Mouse (Mus musculus) left cerebral cortex, adult 6 months (tissue): ENCODE data around the gene Mrps12. TPM values are rescaled to one million over a fixed set of nuclear protein-coding genes. Genes with fewer than 3 reads are reported as not detected.

Experiments used
- long read RNA-seq, 2 experiments: library from polyadenylated mRNA; unstranded; transcript quantifications; one replicate each; pipeline ENCODE4 v2.0.0; 2019 to 2020
- polyA plus RNA-seq: library from polyadenylated mRNA; unstranded; fragments of <200 nt; fragmentation: Nextera tagmentation; gene quantifications from 2 replicates; pipeline ENCODE4 v1.2.3, GENCODE M21; 2021

The Mrps12 gene
- polyA plus RNA-seq: 233 and 280 TPM in 2 replicates
- long read RNA-seq, experiment 1, transcript Mrps12-204 (2 exons, 883 nt): major isoform, 23 of 38 reads
- long read RNA-seq, experiment 1, transcript Mrps12-201 (3 exons, 722 nt): minor isoform, 14 of 38 reads
- long read RNA-seq, experiment 1, partial matches to known transcripts: 0 of 38 reads
- long read RNA-seq, experiment 1, other reads (novel, unspliced or antisense): 1 of 38 reads
- long read RNA-seq, experiment 2, transcript Mrps12-201 (3 exons, 722 nt): major isoform, 112 of 196 reads
- long read RNA-seq, experiment 2, transcript Mrps12-204 (2 exons, 883 nt): minor isoform, 76 of 196 reads
- long read RNA-seq, experiment 2, partial matches to known transcripts: 5 of 196 reads
- long read RNA-seq, experiment 2, other reads (novel, unspliced or antisense): 3 of 196 reads

GRCm38 (mm10) chr7:28741709-28742438, at the start of gene Mrps12, which contains the start of gene Sars2:
Gene Mrps12, minus strand, starts transcription at chr7:28741820.
Gene Sars2, plus strand, starts transcription at chr7:28741992.

DNA sequence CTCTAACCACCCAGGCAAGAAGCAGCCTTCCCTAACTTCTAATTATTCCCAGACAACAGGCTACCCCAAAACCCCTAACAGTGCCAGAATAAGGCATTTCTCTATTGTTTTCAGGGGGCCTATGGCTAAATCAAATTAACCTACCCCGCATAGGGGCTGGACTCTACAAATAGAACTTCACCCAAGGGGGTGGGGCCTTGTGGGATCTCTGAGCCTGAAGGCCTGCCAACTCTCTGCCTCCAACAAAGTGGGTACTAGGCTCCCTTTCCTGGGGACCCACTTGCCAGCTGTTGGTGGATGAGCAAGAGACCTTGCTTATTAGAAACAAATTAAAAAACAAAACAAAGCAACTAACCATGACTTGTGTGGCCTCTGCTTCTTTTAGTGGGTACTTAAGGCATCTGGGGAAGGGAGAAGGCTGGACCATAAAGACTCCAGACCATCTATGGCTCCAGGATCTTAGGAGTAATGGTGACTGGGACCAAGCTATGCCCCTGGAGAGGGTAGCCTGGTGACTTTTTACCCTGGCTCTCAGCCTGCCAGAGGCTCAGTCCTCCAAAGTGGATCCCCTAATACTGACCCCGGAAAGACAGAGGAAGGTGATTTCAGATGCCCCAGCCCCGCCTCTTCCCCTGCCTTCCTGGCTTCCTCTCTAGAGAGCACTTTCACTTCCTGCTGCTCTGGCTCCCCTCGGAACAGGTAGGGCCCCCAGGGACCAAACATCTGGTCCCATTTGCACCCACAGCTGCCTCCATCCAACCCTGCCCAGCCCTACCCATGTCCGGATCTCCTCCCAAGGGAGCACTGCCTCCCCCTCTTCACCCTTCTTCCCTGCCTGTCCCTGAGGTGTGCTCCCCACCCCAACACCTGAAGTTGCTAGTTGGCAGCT, 46.9 kb upstream of the Mrps12 start, which contains the start of gene Rinl:
Rinl (plus strand) TSS at position 663 of the 889 bp plus-strand sequence.

GRCm38 (mm10) chr7:28767462-28767965, 25.9 kb upstream of the Mrps12 start, which contains the start of gene Nfkbib:
Gene Nfkbib, minus strand, starts transcription at chr7:28767512.

DNA sequence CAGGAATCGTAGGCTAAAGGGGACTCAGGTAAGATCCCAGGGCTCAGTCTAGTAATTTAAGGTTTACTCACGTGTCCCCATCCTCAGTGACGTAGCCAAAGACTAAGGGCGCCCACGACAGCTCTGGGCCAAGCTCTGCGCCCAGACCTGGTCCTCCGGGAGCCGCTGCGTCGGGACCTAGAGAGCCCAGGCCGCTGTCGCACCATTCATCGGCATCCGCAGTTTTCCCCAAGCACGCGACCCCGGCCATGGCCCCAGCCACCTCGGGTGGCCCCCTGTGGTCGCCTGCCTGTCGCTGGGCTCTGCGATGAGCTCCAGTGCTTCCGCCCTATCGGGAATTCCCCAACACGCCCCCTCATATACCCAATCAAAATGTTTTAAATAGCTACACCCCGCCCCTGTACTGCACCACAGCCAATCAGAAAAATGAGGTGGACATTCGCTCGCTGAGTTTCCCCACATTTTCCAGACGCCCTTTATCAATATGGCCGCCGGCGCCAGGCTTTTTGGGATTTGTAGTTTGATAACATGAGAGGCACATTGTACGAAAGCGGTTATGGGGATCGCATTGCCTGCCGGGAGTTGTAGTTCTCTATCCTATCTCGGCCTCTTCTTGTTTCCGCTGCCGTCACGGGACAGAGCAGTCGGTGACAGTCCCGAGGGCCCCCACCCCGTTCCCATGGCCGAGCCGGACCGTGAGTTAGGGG, 24.7 kb upstream of the Mrps12 start, which contains the start of gene Sirt2:
Sirt2 (plus strand) TSS at position 563 of the 707 bp plus-strand sequence.

GRCm38 (mm10) chr7:28756079-28756478, 14.5 kb upstream of the Mrps12 start, which contains the start of gene Ccer2:
Gene Ccer2, plus strand, starts transcription at chr7:28756174.

DNA sequence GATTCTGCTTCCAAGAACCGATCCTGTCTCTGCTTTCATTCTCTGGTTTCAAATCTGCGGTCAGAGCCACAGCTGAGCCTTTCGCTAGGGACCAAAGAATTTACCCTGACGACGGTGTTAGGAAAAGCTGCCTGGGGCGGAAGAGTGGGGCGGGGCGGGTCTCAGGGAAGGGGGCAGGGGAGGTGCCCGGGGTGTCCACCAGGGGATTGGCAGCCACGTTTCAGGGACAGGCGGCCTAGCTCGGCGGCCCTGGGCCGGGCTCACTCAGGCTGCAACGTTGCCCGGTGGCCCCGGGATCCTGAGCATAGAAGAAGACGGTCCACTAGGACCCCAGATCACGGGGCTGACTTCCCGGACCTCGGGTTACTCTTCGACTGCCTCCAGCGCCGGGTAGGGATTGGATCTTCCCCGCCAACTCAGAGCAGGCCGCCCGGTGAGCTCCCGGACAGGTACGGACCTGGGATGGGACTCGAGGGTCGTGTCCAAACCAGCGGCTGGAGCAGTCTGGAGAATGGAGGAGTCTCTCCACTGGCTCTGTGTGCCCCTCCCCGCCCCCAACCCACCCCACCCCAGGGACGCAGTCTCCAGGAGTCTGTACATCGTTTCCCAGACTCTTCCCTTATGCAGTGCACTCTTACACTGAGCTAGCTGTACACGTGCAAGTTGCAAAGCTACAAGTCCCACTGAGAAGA, 24.9 kb downstream of the Mrps12 start, which contains the start of gene Fbxo17:
Fbxo17 (plus strand) TSS at position 215 of the 692 bp plus-strand sequence.

GRCm38 (mm10) chr7:28692545-28693320, 48.9 kb downstream of the Mrps12 start, which contains the start of gene Fbxo27:
Gene Fbxo27, plus strand, starts transcription at chr7:28692849.

Other genes with a start within 250 kb of the Mrps12 start
- gene Ifnl2, start 231.4 kb downstream of the Mrps12 start, polyA plus RNA-seq: not detected in 2 replicates
- gene Ifnl3, start 219.0 kb downstream of the Mrps12 start, polyA plus RNA-seq: not detected in 2 replicates
- gene Sycn, start 200.9 kb downstream of the Mrps12 start, polyA plus RNA-seq: not detected in 2 replicates
- gene Nccrp1, start 194.6 kb downstream of the Mrps12 start, polyA plus RNA-seq: 0.09 TPM in 1 of 2 replicates, not detected in the other
- 7.5 and 9.2 TPM in 2 replicates for gene Samd4b, start 143.7 kb downstream of the Mrps12 start, polyA plus RNA-seq
- gene Pak4, start 143.6 kb downstream of the Mrps12 start, polyA plus RNA-seq: 5.4 and 6.1 TPM in 2 replicates
- 0.59 and 0.70 TPM in 2 replicates for gene Acp7, start 110.5 kb downstream of the Mrps12 start, polyA plus RNA-seq
- 14.4 and 14.5 TPM in 2 replicates for gene Fbxo27, start 49.0 kb downstream of the Mrps12 start, polyA plus RNA-seq
- gene Fbxo17, start 25.0 kb downstream of the Mrps12 start, polyA plus RNA-seq: 2.5 and 4.3 TPM in 2 replicates
- gene Sars2, start 172 bp upstream of the Mrps12 start, polyA plus RNA-seq: 11.2 and 15.1 TPM in 2 replicates
- 1.3 and 1.8 TPM in 2 replicates for gene Ccer2, start 14.4 kb upstream of the Mrps12 start, polyA plus RNA-seq
- gene Sirt2, start 24.9 kb upstream of the Mrps12 start, polyA plus RNA-seq: 147 and 180 TPM in 2 replicates
- gene Nfkbib, start 25.7 kb upstream of the Mrps12 start, polyA plus RNA-seq: 68.6 and 74.6 TPM in 2 replicates
- gene Rinl, start 47.1 kb upstream of the Mrps12 start, polyA plus RNA-seq: 3.7 and 3.9 TPM in 2 replicates
- 95.1 and 110 TPM in 2 replicates for gene Hnrnpl, start 66.7 kb upstream of the Mrps12 start, polyA plus RNA-seq
- 125 and 135 TPM in 2 replicates for gene Ech1, start 83.4 kb upstream of the Mrps12 start, polyA plus RNA-seq
- 0.47 and 0.90 TPM in 2 replicates for gene Lgals4, start 92.0 kb upstream of the Mrps12 start, polyA plus RNA-seq
- gene Lgals7, start 122.0 kb upstream of the Mrps12 start, polyA plus RNA-seq: 0.42 TPM in 1 of 2 replicates, not detected in the other
- gene Capn12, start 139.6 kb upstream of the Mrps12 start, polyA plus RNA-seq: 0.60 and 0.75 TPM in 2 replicates
- 107 and 111 TPM in 2 replicates for gene Actn4, start 220.5 kb upstream of the Mrps12 start, polyA plus RNA-seq
- gene Eif3k, start 240.0 kb upstream of the Mrps12 start, polyA plus RNA-seq: 507 and 624 TPM in 2 replicates
- gene Map4k1, start 240.2 kb upstream of the Mrps12 start, polyA plus RNA-seq: 0.71 and 0.85 TPM in 2 replicates